Mouse (Mus musculus): ENCODE results near the gene Rgl1.

The Rgl1 gene

GRCm38 (mm10) chr1:152713924-152714323 lies 52.2 kb downstream of the Rgl1 start:
- DNase-seq: no peak

- no peak for DNase-seq
Measured at GRCm38 (mm10) chr1:152711037-152711436, 55.1 kb downstream of the Rgl1 start.

- DNase-seq: no peak
Measured at GRCm38 (mm10) chr1:152707560-152707959, 58.6 kb downstream of the Rgl1 start.

GRCm38 (mm10) chr1:152703941-152704340 lies 62.2 kb downstream of the Rgl1 start:
- DNase-seq: no peak

GRCm38 (mm10) chr1:152702920-152703319 lies 63.2 kb downstream of the Rgl1 start:
- peak; percentile 60 for DNase-seq

GRCm38 (mm10) chr1:152701066-152701465 lies 65.1 kb downstream of the Rgl1 start:
- no peak for DNase-seq

GRCm38 (mm10) chr1:152697341-152697740 lies 68.8 kb downstream of the Rgl1 start:
- no peak for DNase-seq

- DNase-seq: no peak
Measured at GRCm38 (mm10) chr1:152695491-152695890, 70.7 kb downstream of the Rgl1 start.

GRCm38 (mm10) chr1:152689968-152690367 lies 76.2 kb downstream of the Rgl1 start:
- peak; percentile 40 for DNase-seq

- no peak for DNase-seq
Measured at GRCm38 (mm10) chr1:152687733-152688181, 78.4 kb downstream of the Rgl1 start.

- DNase-seq: peak; percentile 71
Measured at GRCm38 (mm10) chr1:152687099-152687730, 78.9 kb downstream of the Rgl1 start.

GRCm38 (mm10) chr1:152685531-152685930 lies 80.6 kb downstream of the Rgl1 start:
- no peak for DNase-seq

- peak; percentile 62 for DNase-seq
Measured at GRCm38 (mm10) chr1:152682368-152683194, 83.6 kb downstream of the Rgl1 start.

- DNase-seq: no peak
Measured at GRCm38 (mm10) chr1:152681676-152682367, 84.3 kb downstream of the Rgl1 start.

GRCm38 (mm10) chr1:152681116-152681515 lies 85.0 kb downstream of the Rgl1 start:
- no peak for DNase-seq

- DNase-seq: peak; percentile 46
Measured at GRCm38 (mm10) chr1:152678451-152678850, 87.7 kb downstream of the Rgl1 start.

- DNase-seq: peak; percentile 71
Measured at GRCm38 (mm10) chr1:152677482-152678211, 88.5 kb downstream of the Rgl1 start.

- peak; percentile 23 for DNase-seq
Measured at GRCm38 (mm10) chr1:152669446-152670180, 96.5 kb downstream of the Rgl1 start.

GRCm38 (mm10) chr1:152660436-152660835 lies 105.7 kb downstream of the Rgl1 start:
- no peak for DNase-seq

- DNase-seq: no peak
Measured at GRCm38 (mm10) chr1:152659961-152660360, 106.2 kb downstream of the Rgl1 start.

- no peak for DNase-seq
Measured at GRCm38 (mm10) chr1:152656601-152657000, 109.5 kb downstream of the Rgl1 start.

GRCm38 (mm10) chr1:152654851-152655250 lies 111.3 kb downstream of the Rgl1 start:
- no peak for DNase-seq
